Mouse (Mus musculus): Measurements from ENCODE around the gene Stk11ip. TPM values are rescaled to one million over a fixed set of nuclear protein-coding genes. Genes with fewer than 3 reads are reported as not detected.
A peak's percentile ranks its signal among the peaks of the same experiment; 100 is the strongest.

Gene Stk11ip
- total RNA-seq, 2 experiments from 2014 or later: 6.2 to 8.4 TPM

DNA sequence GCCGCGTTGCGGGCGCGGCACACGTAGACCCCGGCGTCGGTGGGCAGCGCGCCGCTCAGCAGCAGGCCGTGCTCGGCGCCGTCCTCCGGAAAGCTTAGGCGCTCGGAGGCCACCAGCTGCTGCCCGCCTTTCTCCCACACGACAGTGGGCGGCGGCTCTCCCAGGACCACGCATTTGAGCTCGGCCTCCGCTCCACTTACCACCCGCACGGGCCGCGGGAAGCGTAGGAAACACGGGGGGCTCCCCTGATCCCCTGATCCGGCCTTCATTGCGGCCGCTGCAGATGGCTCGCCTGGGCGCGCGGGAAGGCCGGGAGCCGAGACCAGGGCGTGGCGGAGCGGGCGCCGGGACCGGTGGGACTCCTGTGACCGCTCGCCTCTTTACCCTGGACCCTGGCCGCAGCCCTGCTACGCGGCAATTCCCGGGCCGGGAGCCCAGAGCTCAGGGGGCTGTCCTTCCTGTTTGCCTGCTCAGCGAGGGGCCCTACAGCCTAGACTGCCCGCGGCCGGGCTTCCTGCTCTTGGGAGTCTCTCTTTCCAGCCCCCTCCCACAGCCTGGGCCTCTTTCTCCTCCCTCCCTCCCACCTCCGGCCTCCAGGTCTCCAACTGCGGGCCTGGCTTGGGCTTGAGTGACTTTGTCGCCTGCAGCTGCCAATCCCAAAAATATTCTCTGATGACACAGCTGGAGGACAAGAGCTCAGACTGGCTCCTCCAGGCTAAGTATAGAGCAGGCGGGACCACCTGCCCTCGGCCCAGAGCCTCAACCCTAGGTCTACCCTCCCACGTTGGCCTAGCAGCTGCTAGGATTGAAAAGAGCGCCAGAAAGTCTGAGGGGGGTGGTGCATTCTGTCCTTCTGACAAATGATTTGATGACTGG lies 15.1 kb upstream of the Stk11ip start, which contains the start of gene Obsl1:
TSS of gene Obsl1 (minus strand) at position 497 of the 876 bp plus-strand sequence.
- Histone ChIP-seq H3K27ac (peak within 1 kb of the TSS; percentile 92), H3K4me3 (peak within 1 kb of the TSS; percentile 82)
- TF ChIP-seq CTCF (IDR thresholded peaks at IDR 0.05): no peak
- DNase-seq: peak; percentile 84
- intact Hi-C loops (cut with DNase I): loop anchor here (5.0 kb wide), 1 partner anchor 41 kb away; the partner anchor contains the start of gene Slc4a3

DNA sequence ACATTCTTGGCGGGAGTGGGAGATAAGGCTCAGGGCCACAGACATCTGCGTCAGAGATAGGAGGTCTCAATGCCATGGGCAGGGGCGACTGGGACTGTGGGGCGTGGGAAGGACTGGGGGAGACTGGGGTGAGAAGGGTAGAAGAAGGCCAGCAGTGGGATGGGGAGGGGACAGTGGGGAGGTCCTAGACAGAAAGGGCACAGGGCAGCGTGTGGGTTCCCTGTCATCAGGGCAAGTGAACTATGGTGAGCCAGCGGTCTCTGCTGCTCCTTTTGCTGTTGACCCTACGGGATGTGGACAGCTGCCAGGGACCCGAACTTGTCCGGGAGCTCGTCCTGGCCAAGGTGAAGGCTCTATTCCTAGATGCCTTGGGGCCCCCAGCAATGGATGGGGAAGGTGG lies 14.3 kb upstream of the Stk11ip start, which contains the start of gene Inha:
TSS of gene Inha (plus strand) at position 72 of the 400 bp plus-strand sequence.
- no peak for TF ChIP-seq CTCF (IDR thresholded peaks at IDR 0.05)
- intact Hi-C loops (cut with DNase I): loop anchor here (5.0 kb wide), 1 partner anchor 40 kb away; the partner anchor contains the start of gene Slc4a3
- Histone ChIP-seq H3K27ac (peak within 1 kb of the TSS; percentile 92), H3K4me3 (peak within 1 kb of the TSS; percentile 82)
- no peak for DNase-seq

DNA sequence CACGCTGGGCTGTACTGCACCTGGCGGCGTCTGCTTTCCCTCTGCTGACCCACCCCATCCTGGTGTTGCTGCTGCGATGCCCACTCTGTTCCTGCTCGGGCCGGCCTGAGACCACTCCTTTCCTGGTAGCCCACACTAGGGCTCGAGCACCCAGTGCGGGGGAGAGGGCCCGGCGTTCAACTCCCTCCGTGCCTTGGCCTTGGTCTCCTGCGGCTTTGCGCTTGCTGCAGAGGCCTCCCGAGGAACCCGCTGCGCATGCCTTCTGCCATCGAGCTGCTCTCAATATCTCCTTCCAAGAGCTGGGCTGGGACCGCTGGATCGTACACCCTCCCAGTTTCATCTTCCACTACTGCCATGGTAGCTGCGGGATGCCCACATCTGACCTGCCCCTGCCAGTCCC lies 11.7 kb upstream of the Stk11ip start:
- no peak for DNase-seq
- no peak overlapping the region for H3K27ac ChIP-seq
- no peak overlapping the region for H3K4me3 ChIP-seq
- intact Hi-C loops (cut with DNase I): loop anchor here (5.0 kb wide), 1 partner anchor 38 kb away; the partner anchor contains the start of gene Slc4a3
- TF ChIP-seq CTCF (IDR thresholded peaks at IDR 0.05): no peak

DNA sequence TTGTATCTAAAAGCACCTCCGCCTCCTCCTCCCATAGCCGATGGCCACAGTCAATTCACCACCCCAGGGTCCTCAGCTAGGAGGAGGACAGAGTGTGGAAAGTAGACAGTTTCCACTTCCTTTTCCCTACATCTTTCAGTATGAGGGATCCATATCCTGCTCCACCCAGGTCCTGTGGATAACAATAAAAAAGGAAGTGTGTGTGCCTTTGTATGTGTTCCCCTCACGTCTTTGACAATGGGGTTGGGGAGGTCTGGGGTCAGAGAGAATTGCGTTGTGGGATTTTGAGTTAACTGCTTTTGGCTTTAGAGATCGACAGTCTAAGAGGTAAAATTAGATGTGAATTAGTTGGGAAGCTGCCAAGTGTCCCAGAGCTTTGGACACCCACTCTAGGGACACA lies 11.2 kb upstream of the Stk11ip start:
- no peak for DNase-seq
- intact Hi-C loops (cut with DNase I): no loop called here
- no peak overlapping the region for H3K4me3 ChIP-seq
- H3K27ac ChIP-seq: no peak overlapping the region
- TF ChIP-seq CTCF (IDR thresholded peaks at IDR 0.05): no peak

DNA sequence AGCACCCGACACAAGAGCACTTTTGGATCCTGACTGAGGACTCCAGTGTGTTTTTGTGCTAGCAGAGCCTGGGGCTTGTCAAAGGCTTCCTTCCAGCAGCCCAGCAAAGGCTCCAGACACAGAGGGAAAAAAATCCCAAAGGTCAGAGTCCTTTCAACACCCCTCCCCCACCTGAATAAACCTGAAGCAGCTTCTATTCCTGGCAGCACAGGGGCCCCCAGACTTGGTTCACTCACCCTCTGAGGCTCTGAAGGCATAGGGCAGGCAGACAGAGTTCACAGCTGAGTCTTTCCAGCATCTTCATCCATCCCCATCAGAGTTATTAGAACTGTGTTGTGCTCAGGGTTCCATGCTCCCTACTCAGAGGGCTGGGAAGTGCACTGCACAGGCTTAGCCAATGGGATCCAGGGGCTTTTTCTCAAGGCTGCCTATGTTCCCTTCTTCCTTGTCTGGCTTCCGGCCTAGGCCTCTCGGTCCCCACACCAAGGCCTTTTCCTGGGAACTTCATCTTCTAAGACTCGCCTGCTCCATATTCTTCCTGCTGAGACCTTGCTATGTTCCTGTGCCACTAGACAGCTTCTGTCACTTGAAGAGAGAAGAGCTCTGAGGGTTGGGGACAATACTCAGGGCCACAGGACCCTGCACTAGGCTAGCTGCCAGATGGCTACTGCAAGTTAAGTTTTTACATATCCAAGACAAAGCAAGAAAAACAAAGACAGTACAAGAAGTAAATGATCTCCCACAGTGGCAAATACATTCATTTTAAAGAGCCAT lies 9.7 kb upstream of the Stk11ip start:
- DNase-seq: no peak
- TF ChIP-seq CTCF (IDR thresholded peaks at IDR 0.05): no peak
- no peak overlapping the region for H3K4me3 ChIP-seq
- peak overlapping the region; percentile 63 for H3K27ac ChIP-seq
- intact Hi-C loops (cut with DNase I): no loop called here

DNA sequence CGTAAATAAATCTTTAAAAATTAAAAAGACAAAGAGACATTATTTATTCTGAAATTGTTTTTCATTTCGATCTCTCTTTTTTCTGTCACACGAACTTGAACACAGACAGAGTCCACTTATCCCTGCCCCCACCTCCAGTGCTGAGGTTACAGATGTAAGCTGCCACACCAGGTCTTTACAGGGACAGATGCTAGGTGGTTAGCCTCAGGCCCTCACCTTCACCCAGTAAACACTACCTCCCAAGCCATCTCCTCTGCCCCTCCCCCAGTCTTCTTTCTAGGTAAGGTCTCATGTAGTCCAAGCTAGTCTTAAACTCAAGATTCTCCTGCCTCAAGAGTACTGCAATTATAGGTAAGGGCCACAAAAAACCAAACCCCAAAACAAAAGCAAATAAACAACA lies 8.8 kb upstream of the Stk11ip start:
- no peak overlapping the region for H3K27ac ChIP-seq
- intact Hi-C loops (cut with DNase I): no loop called here
- no peak overlapping the region for H3K4me3 ChIP-seq
- no peak for TF ChIP-seq CTCF (IDR thresholded peaks at IDR 0.05)
- DNase-seq: no peak

DNA sequence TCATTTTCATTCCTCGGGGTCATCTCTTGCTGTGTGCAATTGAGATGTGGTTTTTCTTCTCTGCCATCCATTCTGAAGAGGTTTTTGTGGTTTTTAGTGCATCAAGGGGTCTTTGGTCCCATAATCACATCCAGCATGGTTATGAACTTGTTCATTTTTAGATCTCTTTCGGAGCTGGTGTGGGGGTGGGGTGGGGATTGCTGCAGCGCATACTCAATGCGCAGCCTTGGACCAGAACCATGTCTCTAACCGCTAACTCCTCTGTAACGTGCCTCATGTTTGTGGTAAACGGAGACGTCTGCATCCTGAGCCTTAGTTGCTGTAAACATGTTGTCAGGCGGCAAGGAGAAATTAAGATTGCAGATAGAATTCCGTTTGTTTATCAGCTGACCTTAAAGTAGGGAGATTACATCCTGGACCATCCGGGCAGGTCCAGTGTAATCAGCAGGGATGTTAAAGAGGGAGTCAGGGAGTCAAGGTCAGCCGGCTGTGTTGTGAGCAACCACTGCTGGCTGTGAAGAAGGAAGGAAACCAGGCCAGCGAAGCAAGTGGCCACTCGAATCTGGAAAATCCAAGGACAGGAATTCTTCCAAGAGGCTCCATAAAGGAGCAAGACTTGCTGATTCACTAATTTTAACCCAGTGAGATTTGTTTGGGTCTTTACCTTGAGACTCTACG lies 4.5 kb upstream of the Stk11ip start:
- no peak for TF ChIP-seq CTCF (IDR thresholded peaks at IDR 0.05)
- no peak overlapping the region for H3K4me3 ChIP-seq
- DNase-seq: no peak
- no peak overlapping the region for H3K27ac ChIP-seq
- intact Hi-C loops (cut with DNase I): no loop called here

DNA sequence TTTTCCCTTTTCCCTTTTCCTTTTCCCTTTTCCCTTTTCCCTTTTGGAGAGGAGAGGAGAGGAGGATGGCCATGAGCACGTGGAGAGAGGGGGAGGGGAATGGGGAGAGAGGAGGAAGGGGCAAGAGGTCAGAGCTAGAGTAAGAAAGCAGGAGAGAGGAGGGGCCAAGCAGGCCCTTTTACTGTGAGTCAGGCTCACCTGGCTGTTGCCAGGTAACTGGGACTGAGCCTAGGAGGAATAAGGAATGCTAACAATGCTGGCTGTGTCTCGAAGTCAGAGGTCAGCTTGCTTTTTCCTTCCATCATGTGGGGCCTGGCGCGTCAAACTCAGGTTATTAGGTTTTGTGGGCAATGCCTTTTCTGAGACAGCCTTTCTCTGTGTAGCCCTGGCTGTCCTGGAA lies 3.3 kb upstream of the Stk11ip start:
- intact Hi-C loops (cut with DNase I): no loop called here
- TF ChIP-seq CTCF (IDR thresholded peaks at IDR 0.05): no peak
- H3K27ac ChIP-seq: no peak overlapping the region
- no peak overlapping the region for H3K4me3 ChIP-seq
- no peak for DNase-seq

DNA sequence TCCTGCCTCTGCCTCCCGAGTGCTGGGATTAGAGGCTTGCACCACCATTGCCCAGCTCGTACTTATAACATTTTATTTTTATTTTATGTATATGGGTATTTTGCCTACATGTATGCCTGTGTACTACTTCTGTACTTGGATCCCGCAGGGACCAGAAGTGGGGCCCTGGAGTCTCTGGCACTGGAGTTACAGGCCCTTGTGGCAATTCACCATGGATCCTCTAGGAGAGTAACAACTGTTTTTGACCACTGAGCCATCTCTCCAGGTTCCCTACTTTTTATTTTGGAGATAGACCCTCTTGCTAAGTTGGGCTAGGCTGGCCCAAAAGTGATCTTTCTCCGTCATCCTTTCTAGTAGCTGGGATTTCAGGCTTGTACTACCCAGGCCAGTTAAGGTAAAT lies 2.9 kb upstream of the Stk11ip start:
- H3K4me3 ChIP-seq: no peak overlapping the region
- H3K27ac ChIP-seq: no peak overlapping the region
- intact Hi-C loops (cut with DNase I): no loop called here
- no peak for TF ChIP-seq CTCF (IDR thresholded peaks at IDR 0.05)
- DNase-seq: no peak

DNA sequence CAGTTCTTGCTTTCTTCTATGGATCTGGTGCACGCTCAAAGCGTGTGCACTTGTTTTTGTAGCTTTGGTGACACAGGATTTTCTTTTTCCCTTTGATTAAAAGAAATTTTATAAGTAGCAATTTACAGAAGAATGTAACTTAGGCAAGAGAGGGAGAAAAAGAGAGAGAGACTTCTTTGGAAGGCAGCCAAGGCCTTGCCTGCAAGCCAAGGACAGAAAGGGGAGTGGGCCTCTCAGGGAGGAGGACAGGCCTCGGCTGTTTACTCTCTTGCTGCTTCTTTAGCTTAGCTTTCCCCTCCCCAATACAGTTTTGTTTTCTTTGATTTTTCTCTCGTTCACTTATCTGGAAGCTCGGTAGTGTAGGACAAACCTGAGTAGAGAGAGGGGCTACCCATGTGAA lies 1.8 kb upstream of the Stk11ip start:
- TF ChIP-seq CTCF (IDR thresholded peaks at IDR 0.05): no peak
- no peak overlapping the region for H3K27ac ChIP-seq
- no peak for DNase-seq
- intact Hi-C loops (cut with DNase I): no loop called here
- H3K4me3 ChIP-seq: no peak overlapping the region

DNA sequence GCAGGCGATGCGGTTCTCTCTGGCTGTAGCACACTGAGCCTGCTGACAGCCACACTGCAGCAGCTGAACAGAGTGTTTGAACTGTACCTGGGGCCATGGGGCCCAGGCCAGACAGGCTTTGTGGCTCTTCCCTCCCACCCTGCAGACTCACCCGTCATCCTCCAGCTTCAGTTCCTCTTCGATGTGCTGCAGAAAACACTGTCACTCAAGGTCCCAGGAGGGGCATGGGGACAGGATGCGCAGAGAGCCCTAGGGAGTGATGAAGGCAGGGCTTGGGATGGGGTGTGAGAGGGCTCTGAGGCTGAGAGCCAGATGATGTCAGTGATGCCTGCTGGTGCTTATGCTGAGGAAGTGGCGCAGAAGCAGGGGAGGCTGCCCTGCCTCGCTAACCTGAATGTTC lies 3.4 kb downstream of the Stk11ip start:
- no peak for TF ChIP-seq CTCF (IDR thresholded peaks at IDR 0.05)
- DNase-seq: no peak
- intact Hi-C loops (cut with DNase I): no loop called here
- Histone ChIP-seq H3K27ac (no peak overlapping the region), H3K4me3 (no peak overlapping the region)

DNA sequence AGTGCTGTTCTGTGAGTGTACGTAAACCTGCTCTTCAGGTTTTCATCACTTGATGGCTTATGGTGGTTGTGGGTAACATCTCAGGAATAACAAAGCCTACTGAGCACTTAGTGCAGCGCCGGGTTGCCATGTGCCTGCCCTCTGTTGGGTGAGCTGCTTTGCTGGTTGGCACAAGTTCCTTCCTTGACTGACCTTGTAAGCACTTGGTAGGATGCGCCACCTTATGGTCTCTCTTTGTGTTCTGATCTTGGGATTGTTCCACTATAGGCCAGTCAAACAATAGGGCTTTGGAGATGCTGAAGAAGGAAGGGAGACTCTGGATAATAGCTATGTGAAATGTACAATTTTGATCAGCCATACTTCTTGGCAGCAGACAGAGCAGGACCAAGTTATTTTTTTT lies 9.2 kb downstream of the Stk11ip start:
- Histone ChIP-seq H3K27ac (no peak overlapping the region), H3K4me3 (no peak overlapping the region)
- intact Hi-C loops (cut with DNase I): no loop called here
- TF ChIP-seq CTCF (IDR thresholded peaks at IDR 0.05): no peak
- no peak for DNase-seq
